Mouse (Mus musculus) mature B cell (primary cell): Measurements from ENCODE around the gene Cybrd1.

Experiments
- in situ Hi-C: fragments of 300-500 bp; cut with MboI; formaldehyde crosslinking; loops from 2 replicates; pipeline ENCODE4 v1.14.3; 2019

The Cybrd1 gene

DNA sequence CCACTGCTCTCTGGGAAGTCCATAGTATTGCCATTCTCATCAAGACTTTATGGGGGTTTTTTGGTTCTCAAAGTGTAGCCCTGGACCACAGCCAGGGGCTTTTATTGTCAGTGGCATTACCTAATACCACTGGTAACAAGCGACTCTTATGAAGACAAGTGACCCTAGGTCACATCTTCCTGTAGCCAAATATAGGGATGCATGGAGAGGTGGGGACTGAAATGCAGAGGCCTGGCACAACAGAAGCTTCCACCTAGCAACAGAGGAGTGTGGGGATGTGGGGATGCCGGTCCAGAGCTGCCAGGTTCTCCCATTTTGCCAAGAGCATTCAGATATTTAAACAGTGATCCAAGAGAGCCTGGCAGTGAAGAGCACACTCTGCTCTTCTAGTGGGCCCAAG, 5.9 kb downstream of the Cybrd1 start:
- in situ Hi-C loops: no loop called here

DNA sequence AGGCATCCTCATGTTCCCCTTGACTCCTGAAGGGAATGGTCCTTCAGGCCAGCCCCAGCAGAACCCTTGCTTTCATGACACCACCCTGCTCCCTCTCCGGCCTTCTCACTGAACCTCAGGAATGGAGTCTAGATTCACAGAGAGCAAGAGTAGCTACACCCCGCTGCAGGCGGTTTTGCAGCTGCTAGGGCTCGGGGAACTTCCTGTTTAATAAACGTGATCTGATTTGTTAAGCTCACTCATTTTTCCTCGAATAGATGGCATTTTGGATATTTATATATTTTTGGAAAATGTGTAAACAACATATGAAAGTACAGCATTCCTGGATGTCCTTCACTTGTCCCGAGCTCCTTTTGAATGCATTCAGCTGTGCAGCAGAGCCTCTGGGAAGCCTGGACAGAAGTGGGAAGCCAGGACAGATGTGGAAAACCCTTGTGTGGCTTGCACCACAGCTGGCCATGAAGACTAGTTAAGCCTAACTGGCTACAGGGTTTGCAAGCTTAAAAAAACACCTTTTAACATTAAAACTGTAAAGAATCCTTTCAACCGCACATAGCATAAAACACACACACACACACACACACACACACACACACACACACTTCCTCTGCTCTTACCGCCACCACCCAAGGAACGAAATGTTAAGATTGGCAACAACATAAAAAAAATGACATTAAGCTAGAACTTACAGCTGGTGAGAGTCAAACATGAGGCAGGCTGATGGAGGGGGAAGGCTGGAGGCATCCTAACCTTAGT, 10.2 kb downstream of the Cybrd1 start:
- in situ Hi-C loops: no loop called here

DNA sequence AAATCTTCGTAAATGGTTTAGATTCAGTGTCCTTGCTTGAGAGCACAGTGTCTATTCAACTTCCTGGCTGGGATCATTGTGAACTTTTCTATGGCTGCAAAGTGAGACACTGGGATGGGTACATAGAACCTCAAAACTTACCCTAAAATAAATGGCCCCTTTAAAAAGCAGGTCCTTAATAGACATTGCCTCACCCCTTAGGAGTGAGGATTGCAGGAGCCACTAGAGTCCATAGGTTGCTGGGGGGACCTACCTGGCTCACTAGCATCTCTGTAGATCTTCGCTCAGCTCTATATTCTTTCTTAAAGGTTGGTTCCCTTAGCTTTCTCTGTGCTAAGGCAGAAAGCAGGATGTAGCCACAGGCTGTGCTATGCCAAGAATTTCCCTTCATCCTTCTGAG, 12.6 kb downstream of the Cybrd1 start:
- in situ Hi-C loops: no loop called here

DNA sequence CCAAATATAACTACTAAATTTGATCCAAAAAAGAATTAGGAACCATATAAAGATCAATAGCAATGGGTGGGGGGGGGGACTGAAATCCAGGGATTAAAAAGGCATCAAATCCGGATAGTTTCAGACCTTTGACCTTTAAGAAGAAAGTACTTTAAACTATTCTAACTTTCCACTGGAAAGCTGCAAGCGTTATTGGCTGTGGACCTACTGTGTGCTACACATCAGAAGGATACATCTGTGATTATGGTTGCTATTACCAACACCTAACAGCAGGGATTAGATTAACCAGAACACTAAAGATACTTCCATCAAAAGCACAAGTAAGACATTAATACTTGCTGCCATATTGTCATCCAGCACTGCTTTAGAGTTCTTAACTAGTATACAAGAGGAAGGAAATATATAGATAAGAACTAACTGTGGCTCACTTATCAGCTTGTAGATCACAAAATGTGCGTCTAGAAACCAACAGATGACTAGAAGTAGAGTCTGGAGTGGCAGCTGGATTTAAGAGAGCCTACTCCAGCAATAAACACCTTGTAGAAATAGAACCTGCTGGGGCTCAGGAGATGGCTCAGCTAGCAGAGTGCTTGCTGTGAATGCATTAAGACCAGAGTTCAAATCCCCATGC, 14.3 kb downstream of the Cybrd1 start:
- in situ Hi-C loops: no loop called here

DNA sequence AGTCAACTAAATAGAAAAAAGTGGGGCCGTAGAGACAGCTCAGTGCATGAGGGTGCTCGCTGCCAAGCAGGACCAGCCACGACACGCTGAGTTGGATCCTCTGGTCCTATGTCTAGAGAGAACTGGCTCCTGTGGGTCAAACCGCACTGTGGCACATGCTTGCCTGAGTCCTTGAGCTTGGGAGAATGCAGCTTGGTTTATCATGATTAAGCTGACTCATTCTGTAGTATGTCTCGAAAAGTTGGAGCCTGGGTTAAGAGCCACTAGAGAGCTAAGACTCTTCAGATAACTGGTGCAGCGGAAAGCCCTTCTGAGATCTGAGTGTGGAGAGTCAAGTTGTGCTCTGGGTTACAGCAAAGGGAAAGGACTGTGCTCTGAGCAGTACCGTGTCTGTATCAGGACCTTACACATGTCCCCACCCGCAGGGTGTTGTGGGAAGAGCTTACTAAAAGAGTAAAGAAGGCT, 16.4 kb downstream of the Cybrd1 start:
- in situ Hi-C loops: no loop called here

DNA sequence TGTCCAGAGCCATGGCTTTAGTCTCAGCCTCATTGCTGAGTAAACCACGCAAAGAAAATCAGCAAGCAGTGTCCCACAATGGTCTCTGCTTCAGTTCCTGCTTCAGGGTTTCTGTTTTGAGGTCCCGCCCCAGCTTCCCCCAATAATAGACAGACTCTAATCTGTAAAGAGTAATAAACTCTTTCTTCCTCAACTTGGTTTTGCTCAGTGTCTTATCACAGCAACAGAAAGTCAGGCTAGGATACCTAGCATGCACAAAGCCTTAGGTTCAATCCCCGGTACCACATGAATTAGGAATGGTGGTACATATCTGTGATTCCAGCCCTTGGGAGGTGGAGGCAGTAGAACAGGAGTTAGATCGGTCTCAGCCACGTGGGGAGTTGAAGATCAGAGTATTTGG, 17.1 kb downstream of the Cybrd1 start:
- in situ Hi-C loops: no loop called here

DNA sequence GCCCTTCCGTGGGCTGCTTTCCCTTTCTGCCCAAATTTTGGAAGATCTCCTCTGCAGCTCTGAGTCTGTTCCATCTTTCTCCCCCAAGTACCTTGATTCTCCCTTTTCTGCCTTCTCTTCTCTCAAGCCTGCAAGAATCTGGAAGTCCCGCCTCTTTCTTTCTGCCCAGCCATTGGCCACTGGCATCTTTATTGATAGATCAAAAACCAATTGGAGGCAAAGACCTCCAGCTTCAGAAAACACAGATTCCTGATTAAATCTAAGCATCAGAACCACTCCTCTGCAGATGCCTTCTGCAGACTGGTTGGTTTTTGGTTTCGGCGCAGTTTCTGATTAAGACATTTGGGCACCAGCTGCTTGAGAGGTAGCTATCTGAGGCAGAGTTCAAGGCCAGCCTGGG, 22.9 kb downstream of the Cybrd1 start:
- in situ Hi-C loops: no loop called here

DNA sequence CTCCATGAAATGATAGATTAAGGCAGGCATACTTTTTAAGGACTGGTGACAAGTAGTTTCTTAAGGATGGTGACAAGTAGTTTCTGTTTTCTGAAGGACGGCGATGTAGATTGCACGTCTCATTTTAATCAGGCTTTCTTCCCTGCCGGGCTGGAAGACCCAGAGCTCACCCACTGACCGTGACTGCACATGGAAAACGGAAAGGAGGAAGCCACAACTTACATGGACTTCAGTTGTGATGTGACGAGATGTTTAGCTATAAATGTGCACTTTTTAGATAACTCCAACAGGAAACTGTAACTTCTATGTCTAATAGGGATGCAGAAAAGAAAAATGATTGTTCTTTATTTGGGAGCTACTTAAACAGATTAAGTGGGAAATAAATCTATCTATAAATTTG, 24.7 kb downstream of the Cybrd1 start:
- in situ Hi-C loops: no loop called here

DNA sequence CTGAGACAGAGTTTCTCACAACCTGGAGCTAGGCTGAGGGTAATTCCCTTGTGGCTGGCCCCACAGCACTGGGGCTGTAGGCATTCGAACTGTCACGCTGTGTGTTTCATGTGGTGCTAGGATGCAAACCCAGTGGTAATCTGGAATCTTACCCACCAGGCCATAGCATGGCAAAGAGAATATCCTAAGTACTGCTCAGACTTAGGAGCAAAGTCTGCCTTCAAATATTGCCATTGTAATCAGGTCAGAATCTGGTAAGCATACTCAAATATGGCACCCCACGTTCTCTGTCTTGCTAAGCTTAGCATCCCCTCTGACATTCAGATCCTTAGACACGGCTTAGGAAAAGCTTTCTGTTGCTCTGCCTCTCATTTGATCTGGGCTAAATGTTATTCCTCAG, 28.1 kb downstream of the Cybrd1 start:
- in situ Hi-C loops: no loop called here

DNA sequence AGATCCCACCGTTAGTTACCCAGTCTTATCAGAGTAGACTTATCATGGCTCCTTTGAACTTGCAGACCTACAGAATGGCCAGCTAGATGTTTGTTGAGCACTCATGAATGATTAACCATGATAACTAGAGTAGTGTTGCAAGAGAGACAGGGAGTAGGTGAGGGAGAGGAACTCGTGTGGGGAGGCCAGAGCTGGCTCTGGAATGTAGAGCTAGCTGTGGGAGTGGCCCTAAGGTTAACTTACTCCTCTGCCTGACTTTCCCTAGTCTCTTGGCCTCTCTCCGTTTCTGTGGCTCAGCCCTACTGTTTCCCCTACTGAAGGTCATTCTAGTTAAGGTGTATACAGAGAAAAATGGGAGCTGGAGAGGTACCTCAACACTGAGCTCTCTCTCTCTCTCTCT, 28.5 kb downstream of the Cybrd1 start:
- in situ Hi-C loops: no loop called here

DNA sequence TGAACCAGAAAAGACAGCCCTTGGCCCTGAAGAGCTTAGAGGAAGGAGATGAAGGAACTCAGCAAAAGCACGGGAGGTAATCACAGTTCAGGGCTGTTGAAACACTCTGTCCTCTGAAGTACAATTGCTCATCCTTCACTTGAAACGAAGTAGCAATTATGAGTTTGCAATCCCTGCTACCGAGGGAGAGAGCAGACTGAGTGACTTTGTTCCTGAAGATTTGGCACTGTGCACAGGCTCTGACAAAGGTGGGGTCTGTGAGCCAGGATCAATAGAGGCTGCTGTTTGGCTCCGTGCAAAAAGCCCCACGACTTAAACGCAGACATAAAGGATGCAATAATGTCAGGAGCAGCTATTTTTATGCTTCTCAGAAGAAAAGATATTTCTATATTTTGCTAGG, 30.1 kb downstream of the Cybrd1 start:
- in situ Hi-C loops: no loop called here

DNA sequence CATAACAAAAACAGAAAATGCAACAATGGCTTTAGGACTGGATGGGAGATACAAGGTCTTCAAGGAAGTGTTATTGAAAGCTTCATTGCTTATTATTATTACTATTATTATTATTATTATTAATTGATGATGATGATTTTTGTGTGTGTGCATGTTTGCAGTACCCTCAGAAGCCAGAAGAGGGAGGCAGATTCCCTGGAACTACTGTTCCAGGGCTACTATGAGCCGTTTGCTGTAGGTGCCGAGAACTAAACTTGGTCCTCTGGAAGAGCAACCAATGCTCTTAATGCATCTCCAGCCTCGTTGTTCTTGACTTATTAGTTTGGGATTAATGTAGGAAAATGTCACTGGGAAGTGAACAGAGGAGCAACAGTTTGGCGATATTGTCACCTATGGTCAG, 34.4 kb downstream of the Cybrd1 start:
- in situ Hi-C loops: no loop called here

DNA sequence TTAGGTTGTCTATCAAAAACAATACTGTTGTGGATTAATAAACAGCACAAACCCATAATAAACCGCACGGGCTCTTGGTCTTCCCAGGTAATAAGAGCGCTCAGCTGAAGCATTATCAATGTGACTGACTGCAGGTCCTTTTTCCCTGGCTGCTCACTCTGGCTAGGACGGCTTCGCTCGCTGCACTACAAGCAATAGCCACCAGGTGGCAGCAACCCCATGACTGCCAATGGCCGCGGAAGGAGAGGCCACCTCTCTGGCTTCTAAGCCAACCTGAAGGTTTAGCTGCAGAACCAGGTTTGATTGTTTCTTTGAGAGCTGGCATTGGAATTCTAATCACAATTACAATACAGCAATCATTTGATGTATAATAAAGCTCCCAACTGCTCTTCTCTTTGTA, 37.8 kb downstream of the Cybrd1 start:
- in situ Hi-C loops: no loop called here

DNA sequence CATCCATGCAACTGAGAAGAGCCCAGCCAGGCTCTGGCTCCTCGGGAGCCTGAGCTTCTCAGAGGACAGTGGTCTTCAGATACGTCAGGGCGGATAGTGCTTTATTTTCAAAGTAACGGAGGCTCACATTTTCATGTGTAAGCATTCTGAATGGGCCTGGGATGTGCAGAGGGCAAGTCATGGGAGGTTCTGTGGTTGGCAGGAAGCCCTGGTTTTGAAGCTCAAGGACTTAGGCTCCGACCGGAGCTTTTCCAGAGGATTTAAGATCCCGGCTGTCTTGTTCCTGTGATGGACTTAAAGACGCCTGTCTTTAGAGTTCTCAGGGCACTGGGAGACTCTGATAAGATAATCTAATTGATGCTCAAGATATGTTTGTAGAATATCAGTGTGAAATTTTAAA, 38.7 kb downstream of the Cybrd1 start:
- in situ Hi-C loops: no loop called here

DNA sequence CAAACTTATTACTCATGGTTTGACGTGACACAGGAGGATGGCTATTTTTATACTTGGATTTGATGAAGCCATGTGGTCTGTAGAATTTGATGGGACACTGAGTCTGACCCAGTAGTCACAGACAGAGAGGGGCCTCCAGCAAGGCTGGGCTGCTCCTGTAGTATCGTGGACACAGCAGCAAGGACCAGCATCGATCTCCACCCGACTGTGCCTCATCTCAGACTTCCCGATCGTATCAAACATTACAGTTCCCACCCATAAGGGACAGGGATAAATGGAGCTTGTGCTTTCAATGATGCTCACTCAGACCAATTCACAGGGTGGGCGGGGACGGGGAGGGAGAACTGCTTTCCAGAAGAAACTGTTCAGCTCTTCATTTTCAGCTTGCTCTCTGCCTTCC, 40.2 kb downstream of the Cybrd1 start:
- in situ Hi-C loops: no loop called here

DNA sequence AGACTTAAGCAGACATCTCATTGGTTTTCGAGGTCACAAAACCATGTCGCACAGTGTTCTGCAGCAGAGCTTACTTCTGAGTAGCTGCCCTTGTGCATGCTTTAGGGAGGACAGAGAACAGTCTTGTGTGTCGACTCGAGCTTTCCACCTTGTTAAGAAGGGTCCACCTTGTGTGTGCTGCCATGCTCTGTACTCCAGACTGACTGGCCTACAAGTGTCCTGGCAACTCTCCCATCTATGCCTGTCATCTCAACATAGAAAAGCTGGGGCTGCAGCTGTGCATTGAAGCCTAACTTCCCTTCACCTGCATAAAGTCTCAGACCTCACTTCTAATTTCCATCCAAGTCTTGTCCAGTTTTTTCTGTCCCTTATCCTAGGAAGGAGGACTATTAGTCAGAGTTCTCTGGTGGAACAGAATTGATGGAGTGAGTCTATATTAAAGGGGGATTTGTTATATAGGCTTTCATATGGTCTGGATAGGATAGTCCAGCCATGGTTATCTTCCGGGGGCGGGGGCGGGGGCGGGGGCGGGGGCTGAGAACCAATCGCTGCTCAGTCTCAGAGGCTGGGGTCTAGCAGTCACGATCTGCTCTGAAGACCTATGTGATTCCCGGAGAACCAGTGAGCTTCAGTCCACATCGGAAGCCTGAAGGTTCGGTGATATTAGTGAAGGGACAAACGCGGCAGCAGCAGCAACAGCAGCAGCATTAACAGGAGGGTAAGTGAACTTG, 42.0 kb downstream of the Cybrd1 start:
- in situ Hi-C loops: no loop called here

DNA sequence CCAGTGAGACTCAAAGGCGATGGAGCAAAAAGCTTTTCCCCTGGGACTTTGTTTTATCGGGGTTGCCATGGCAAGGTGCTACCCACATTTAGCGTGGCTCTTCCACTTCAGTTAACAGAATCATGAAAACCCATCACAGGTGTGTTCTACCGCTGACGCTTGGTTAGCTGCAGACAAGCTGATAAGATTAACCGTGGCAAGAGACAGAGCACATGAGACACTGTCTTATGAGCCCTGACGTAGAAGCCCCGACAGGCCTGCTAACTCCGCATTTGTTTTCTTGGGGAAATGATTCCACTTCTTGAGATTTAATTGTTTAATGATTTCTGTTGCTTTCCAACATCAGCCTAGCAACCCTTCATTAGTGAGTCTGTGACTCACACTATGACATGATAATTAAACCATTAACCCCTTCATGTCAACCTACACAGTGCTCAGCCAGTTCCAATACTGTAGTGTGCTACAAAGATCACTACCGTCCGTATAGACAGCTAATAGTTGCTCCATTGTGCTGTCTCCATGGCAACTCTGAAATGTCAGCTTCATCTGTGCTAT, 42.7 kb downstream of the Cybrd1 start:
- in situ Hi-C loops: no loop called here

DNA sequence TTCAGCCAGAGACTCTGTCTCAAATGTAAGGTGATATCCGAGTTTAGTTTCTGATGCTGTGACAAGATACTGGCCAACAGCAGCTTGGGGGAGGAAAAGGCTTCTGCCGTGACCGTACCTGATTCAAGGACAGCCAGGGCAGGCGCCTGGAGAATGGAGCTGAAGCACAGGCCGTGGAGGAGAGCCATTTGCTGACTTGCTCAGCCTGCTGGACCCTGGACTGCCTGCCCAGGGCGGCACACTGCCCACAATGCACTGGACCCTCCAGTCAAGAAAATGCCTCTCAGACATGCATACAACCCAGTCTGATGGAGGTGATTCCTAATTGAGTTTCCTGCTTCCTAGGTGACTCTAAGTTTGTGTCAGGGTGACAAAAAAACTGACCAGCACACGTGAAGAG, 43.8 kb downstream of the Cybrd1 start:
- in situ Hi-C loops: no loop called here

DNA sequence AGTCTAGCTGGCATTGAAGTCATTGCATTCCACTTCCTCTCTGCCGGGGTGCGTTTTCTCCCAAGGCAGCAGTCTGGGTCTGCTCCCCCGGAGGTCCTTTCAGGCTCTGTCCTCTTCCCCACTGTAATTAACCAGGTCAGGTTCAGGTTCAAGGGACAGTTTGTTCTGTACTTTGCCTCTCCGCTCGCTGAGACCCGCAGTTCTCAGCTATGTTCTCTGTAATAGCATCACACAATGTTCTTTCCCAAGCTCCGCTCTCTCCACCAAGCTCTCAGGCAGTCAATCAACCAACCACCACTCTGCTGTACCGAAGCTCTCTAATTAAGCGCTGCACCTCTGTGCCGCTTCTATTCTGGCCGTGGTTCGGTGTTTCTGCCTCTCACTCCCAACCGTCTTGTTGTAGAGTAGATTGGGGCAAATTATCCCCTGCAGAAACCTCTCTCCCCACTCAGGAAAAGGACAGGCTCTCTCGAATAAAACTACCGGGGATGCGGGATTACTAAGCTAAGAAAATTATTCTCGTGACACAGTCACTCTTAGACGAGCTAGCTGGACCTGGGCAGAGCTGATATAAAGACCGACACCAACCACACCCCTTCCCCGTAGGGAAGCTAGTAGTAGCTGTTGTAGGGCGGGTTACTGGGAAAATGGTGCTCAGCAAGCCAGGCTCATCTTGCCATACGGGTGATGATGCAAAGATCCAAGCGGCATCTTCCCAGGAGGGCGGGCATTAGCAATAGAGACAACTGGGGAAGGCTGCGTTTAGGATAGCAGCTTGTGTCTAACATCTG, 45.3 kb downstream of the Cybrd1 start:
- in situ Hi-C loops: no loop called here

DNA sequence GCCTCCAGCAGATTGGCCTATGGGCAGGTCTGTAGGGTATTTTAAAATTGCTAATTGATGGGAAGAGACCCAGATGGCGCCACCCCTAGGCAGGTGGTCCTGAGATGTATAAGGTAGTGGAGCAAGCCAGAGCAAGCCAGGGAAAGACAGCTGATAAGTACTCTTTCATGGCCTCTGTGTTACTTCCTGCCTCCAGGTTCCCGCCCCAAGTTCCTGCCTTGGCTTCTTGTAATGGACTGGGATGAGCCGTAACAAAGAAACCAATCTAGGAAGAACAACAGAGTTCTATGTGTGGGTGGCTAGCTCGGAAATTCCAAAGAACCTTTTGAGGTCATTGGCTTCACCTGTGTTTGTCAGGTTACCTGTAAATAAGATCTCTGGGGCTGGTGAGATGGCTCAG, 49.5 kb downstream of the Cybrd1 start:
- in situ Hi-C loops: no loop called here

DNA sequence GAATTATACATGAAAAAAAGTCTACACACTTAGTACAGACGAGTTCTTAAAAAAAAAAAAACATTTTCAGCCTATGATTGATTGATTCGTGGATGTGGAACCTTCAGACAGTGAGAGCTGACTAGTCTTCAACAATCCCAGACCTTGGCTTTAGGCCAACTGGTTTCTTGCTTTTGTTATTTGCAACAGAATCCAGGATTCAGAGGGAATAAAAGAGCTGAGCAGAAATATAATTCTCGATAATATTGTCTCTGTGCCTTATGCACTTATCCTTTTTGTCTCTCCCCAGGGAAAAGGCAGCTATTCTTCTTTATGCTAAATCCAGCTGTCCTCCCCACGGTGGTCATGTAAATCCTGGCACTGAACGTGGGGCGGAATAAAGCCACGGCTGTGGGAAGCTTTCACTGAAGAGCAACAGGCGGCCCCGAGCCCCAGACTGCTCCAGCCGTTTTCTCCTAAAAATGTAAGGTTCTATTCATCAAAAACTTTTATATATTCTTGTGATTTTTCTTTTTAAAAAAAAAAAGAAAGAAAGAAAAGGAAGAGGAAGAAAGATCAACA, 50.8 kb downstream of the Cybrd1 start:
- in situ Hi-C loops: no loop called here

DNA sequence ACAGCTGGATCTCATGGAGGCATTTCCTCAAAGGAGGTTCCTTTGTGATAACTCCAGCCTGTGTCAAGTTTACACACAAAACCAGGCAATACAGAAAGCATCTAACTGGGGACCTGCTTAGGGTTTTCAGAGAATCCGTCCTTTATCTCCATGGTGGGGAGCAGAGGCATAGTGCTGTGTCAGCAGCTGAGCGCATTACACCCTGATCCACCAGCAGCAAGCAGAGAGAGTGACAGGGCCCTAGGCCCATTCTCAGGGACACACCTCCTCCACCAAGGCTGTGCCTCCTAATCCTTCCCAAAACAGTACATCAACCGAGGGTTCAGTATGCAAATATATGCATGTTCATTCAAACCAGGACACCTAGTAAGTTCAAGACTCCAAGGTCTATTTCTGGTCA, 55.3 kb downstream of the Cybrd1 start:
- in situ Hi-C loops: no loop called here
